Mouse (Mus musculus) E14TG2a.4 (cell line): Measurements from ENCODE around the gene Pdcd2l.

Experiments
- CTCF ChIP-seq: conservative IDR thresholded peaks from 2 replicates; pipeline ENCODE4 v1.5.1; 2014; ENCODE audit warnings: low read length
- NANOG ChIP-seq: IDR thresholded peaks from 2 replicates; pipeline ENCODE4 v1.6.1; 2014; ENCODE audit warnings: borderline replicate concordance, low read length, mixed read lengths
- POU5F1 ChIP-seq: IDR thresholded peaks from 2 replicates; pipeline ENCODE4 v1.6.1; 2014; ENCODE audit warnings: low read length, borderline replicate concordance

- TF ChIP-seq CTCF (no peak), NANOG (peak; percentile 33; the same call in 1 of the 2 replicates), POU5F1 (no peak)
Observed at GRCm38 (mm10) chr7:34169454-34169853, 27.0 kb downstream of the Pdcd2l start, which contains the start of gene Uba2.
